Mouse (Mus musculus): ENCODE measurements around the gene Tfap2c.
A peak's percentile ranks its signal among the peaks of the same experiment; 100 is the strongest.

DNA sequence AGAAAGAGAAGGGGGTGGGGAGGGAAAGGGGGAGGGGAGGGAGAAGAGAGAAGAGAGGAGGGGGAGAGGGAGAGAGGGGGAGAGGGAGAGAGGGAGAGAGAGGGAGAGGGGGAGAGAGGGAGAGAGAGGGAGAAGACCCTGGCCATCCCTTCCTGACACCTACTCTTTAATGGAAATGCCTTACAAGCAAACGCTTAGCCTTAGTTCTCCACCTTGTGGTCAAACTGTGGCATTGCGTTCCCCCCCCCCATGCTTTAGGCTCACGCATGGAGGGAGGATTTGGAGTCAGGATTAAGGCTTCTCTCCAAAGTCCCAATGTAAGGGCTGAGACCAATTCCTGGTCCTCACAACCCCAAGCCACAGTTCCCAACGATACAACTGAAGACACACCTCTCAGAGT lies 48.1 kb upstream of the Tfap2c start:
- no peak for TF ChIP-seq POLR2A (IDR thresholded peaks at IDR 0.05; ENCODE audit: low read depth, low read length)
- peak; percentile 68; the same call in 1 of the 2 replicates for TF ChIP-seq CTCF (IDR thresholded peaks at IDR 0.05; ENCODE audit: extremely low read depth, insufficient read depth, insufficient read length, insufficient replicate concordance)

Data from spleen, adult 2 months (tissue).